Mouse (Mus musculus): ENCODE results near the gene Efcab6. TPM values are rescaled to one million over a fixed set of nuclear protein-coding genes. Genes with fewer than 3 reads are reported as not detected.

Gene Efcab6
- total and polyA plus RNA-seq, 2 experiments from 2014 or later: 0.52 to 1.6 TPM

DNA sequence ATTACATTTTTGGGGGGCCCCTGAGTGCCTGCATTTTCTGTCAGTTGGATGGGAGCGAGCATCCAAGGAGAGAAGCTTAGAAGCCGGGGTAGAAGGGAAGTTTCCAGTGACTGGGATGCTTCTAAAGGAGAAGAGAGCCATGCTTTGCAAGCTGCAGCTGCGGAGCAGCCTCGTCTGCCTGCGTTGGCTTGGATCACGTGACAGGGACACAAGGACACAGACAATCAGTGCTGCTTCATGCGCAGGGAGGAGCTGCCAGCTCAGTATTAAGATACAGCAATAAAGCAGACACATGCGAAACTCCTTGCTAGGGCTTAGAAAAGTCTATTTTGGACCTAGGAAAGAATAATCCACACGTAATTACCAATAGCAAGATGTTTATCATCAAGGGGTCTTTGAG, 167.9 kb downstream of the Efcab6 start:
- no peak overlapping the region for H3K4me3 ChIP-seq (ENCODE audit: low read length)
- H3K27me3 ChIP-seq (ENCODE audit: insufficient read depth, low read length): no peaks in the 10 kb centered on the region
- 33% methylated on average over 9 of the region's 9 CpGs for WGBS
- DNase-seq (ENCODE audit: low spot score): peak; percentile 79
- H3K4me2 ChIP-seq (ENCODE audit: low read depth, low read length): no peak overlapping the region
- TF ChIP-seq CTCF (IDR thresholded peaks at IDR 0.05; ENCODE audit: low read depth): no peak
- no peaks in the 10 kb centered on the region for H3K36me3 ChIP-seq (ENCODE audit: insufficient read depth, low read length)
- H3K27ac ChIP-seq: no peak overlapping the region
- peak; percentile 74 for ATAC-seq
- H3K9me3 ChIP-seq (ENCODE audit: low read length): no peaks in the 10 kb centered on the region
- no peak overlapping the region for H3K9ac ChIP-seq (replicated peaks; ENCODE audit: low read length)
- 0 out of 2 replicates have a peak, but pooled peaks cover 3% of the 10 kb centered on the region for H3K4me1 ChIP-seq (ENCODE audit: insufficient read depth, low read length)

- no peak overlapping the region for H3K4me3 ChIP-seq (ENCODE audit: low read length)
- H3K36me3 ChIP-seq (ENCODE audit: insufficient read depth, low read length): no peaks in the 10 kb centered on the region
- DNase-seq (ENCODE audit: low spot score): no peak
- TF ChIP-seq CTCF (IDR thresholded peaks at IDR 0.05; ENCODE audit: low read depth): no peak
- 0 out of 2 replicates have a peak, but pooled peaks cover 3% of the 10 kb centered on the region for H3K4me1 ChIP-seq (ENCODE audit: insufficient read depth, low read length)
- ATAC-seq: no peak
- no peaks in the 10 kb centered on the region for H3K9me3 ChIP-seq (ENCODE audit: low read length)
- WGBS: 25% methylated on average over 9 of the region's 9 CpGs
- H3K27me3 ChIP-seq (ENCODE audit: insufficient read depth, low read length): no peaks in the 10 kb centered on the region
- H3K27ac ChIP-seq: no peak overlapping the region
- no peak overlapping the region for H3K9ac ChIP-seq (replicated peaks; ENCODE audit: low read length)
- no peak overlapping the region for H3K4me2 ChIP-seq (ENCODE audit: low read depth, low read length)
Measured at GRCm38 (mm10) chr15:83896011-83896410, 169.2 kb downstream of the Efcab6 start.

GRCm38 (mm10) chr15:83894261-83894660, 170.9 kb downstream of the Efcab6 start:
- no peak overlapping the region for H3K27ac ChIP-seq
- peak; percentile 47 for DNase-seq (ENCODE audit: low spot score)
- no peak overlapping the region for H3K4me3 ChIP-seq (ENCODE audit: low read length)
- no peaks in the 10 kb centered on the region for H3K27me3 ChIP-seq (ENCODE audit: insufficient read depth, low read length)
- no peak for ATAC-seq
- no peak for TF ChIP-seq CTCF (IDR thresholded peaks at IDR 0.05; ENCODE audit: low read depth)
- H3K4me1 ChIP-seq (ENCODE audit: insufficient read depth, low read length): 0 out of 2 replicates have a peak, but pooled peaks cover 3% of the 10 kb centered on the region
- no peak overlapping the region for H3K9ac ChIP-seq (replicated peaks; ENCODE audit: low read length)
- 53% methylated on average over 7 of the region's 7 CpGs for WGBS
- no peaks in the 10 kb centered on the region for H3K36me3 ChIP-seq (ENCODE audit: insufficient read depth, low read length)
- H3K4me2 ChIP-seq (ENCODE audit: low read depth, low read length): no peak overlapping the region
- no peaks in the 10 kb centered on the region for H3K9me3 ChIP-seq (ENCODE audit: low read length)

DNA sequence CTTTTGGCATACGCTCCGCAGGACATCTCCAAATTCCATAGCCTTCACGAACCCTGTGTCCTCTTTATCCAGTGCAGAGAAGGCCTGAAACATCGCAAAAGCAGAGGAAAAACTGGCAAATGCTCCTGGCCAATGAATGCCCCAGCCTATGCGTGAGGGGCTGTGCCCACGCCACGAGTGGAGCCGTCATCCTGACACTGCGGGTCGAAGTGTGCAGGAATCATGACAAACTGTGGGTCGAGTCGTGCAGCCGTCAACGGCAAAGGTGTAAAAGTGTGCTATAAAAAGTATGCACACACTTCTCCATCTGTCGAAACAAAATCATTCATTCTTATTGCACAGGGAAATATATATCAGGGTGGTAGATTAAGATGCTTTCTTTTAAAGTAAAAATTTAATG, 172.3 kb downstream of the Efcab6 start:
- no peak for DNase-seq (ENCODE audit: low spot score)
- Histone ChIP-seq H3K9me3 (ENCODE audit: low read length) (no peaks in the 10 kb centered on the region), H3K4me3 (ENCODE audit: low read length) (no peak overlapping the region), H3K9ac (replicated peaks; ENCODE audit: low read length) (no peak overlapping the region), H3K4me2 (ENCODE audit: low read depth, low read length) (no peak overlapping the region), H3K27me3 (ENCODE audit: insufficient read depth, low read length) (no peaks in the 10 kb centered on the region), H3K27ac (no peak overlapping the region), H3K4me1 (ENCODE audit: insufficient read depth, low read length) (0 out of 2 replicates have a peak, but pooled peaks cover 3% of the 10 kb centered on the region), H3K36me3 (ENCODE audit: insufficient read depth, low read length) (no peaks in the 10 kb centered on the region)
- no peak for TF ChIP-seq CTCF (IDR thresholded peaks at IDR 0.05; ENCODE audit: low read depth)
- no peak for ATAC-seq
- 87% methylated on average over 15 of the region's 15 CpGs for WGBS

DNA sequence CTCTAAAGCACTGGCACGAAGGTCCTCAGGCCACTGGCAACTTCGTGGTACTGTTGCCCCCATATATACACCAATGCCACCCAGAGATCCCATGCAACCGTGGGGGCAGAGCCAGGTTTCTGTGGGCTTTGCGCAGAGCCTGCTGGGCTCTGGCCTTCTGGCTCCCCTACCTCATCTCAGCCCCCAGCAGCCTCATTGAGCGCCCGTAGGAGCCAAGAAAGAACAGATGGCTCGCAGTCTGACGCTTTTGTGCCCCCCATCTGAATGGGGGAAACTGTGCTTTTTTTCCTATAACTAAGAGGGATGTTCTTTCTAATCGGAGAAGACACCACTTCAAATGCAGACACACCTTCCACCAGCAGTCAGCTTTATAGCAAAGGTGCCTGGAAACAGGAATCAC, 180.9 kb downstream of the Efcab6 start:
- DNase-seq (ENCODE audit: low spot score): peak; percentile 13
- H3K9me3 ChIP-seq (ENCODE audit: low read length): no peaks in the 10 kb centered on the region
- H3K4me1 ChIP-seq (ENCODE audit: insufficient read depth, low read length): no peaks in the 10 kb centered on the region
- H3K9ac ChIP-seq (replicated peaks; ENCODE audit: low read length): no peak overlapping the region
- H3K4me2 ChIP-seq (ENCODE audit: low read depth, low read length): no peak overlapping the region
- no peak for TF ChIP-seq CTCF (IDR thresholded peaks at IDR 0.05; ENCODE audit: low read depth)
- no peaks in the 10 kb centered on the region for H3K27me3 ChIP-seq (ENCODE audit: insufficient read depth, low read length)
- no peak for ATAC-seq
- H3K27ac ChIP-seq: no peak overlapping the region
- H3K36me3 ChIP-seq (ENCODE audit: insufficient read depth, low read length): no peaks in the 10 kb centered on the region
- WGBS: 54% methylated on average over 9 of the region's 9 CpGs
- H3K4me3 ChIP-seq (ENCODE audit: low read length): no peak overlapping the region

DNA sequence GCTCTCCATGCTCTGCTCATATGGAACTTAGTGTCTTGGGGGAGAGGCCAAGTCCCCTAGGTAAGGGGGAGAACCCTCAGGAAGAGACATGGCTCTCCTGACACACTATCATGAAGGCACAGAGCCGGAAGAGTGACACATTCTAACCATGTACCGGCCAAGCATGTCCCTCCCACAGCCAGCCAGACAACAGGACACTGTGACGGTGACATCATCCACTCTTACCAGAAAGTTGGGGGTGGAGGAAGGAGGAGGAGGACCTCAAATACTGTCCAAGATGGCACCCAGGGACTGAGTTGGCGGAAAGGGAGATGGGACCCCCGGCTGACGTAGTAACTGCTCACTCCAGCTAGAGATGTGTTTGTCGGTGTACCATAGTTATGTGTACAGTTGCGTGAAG, 181.4 kb downstream of the Efcab6 start:
- no peak for DNase-seq (ENCODE audit: low spot score)
- Histone ChIP-seq H3K36me3 (ENCODE audit: insufficient read depth, low read length) (no peaks in the 10 kb centered on the region), H3K4me3 (ENCODE audit: low read length) (no peak overlapping the region), H3K4me2 (ENCODE audit: low read depth, low read length) (no peak overlapping the region), H3K27ac (no peak overlapping the region), H3K4me1 (ENCODE audit: insufficient read depth, low read length) (no peaks in the 10 kb centered on the region), H3K9ac (replicated peaks; ENCODE audit: low read length) (no peak overlapping the region), H3K27me3 (ENCODE audit: insufficient read depth, low read length) (no peaks in the 10 kb centered on the region), H3K9me3 (ENCODE audit: low read length) (no peaks in the 10 kb centered on the region)
- 88% methylated on average over 8 of the region's 8 CpGs for WGBS
- ATAC-seq: no peak
- no peak for TF ChIP-seq CTCF (IDR thresholded peaks at IDR 0.05; ENCODE audit: low read depth)

DNA sequence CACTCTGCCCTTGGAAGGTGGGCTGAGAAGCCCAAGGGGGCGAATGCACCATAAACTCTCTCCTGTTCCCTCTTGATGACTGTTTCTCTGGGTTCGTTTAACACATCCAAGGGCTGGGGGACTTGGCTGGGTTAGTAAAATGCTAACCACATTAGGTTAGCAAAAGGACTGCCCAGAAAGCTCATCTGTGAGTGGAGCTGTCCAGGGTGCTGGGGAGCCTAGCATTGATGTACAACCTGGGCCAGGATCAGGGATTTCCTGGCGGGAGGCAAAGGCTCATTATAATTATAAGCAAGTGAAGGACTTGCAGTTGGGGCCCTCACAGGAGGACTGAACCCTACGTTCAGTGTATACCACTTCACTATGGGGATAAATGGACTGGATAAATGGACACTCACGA, 185.3 kb downstream of the Efcab6 start:
- WGBS: 39% methylated on average over 5 of the region's 5 CpGs
- H3K9ac ChIP-seq (replicated peaks; ENCODE audit: low read length): no peak overlapping the region
- H3K36me3 ChIP-seq (ENCODE audit: insufficient read depth, low read length): no peaks in the 10 kb centered on the region
- no peaks in the 10 kb centered on the region for H3K4me1 ChIP-seq (ENCODE audit: insufficient read depth, low read length)
- DNase-seq (ENCODE audit: low spot score) (peak; percentile 32), ATAC-seq (no peak)
- H3K4me3 ChIP-seq (ENCODE audit: low read length): no peak overlapping the region
- H3K27me3 ChIP-seq (ENCODE audit: insufficient read depth, low read length): no peaks in the 10 kb centered on the region
- no peak for TF ChIP-seq CTCF (IDR thresholded peaks at IDR 0.05; ENCODE audit: low read depth)
- H3K9me3 ChIP-seq (ENCODE audit: low read length): no peaks in the 10 kb centered on the region
- no peak overlapping the region for H3K27ac ChIP-seq
- no peak overlapping the region for H3K4me2 ChIP-seq (ENCODE audit: low read depth, low read length)
